Comparison of ENCODE assay signal across 11 mouse cellular contexts in the genomic region with DNA sequence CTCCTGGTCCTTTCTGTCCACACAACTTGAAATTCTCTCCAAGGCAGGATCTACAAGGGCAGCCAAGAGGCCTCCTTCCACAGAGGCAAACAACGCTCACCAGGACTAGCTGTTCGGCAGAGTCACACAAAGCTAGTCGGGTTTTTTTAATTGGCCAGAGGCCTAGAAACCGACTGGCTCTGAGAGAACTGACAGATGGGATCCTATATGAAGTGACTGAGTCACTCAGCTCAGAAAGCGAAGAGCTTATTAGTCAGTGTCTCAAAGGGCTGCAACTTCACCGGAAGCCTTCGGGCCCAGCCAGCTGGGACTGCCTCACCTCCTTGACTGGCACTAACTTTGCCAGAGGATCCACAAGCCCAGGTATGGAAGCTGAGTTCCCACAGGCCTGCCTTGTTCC. TPM values are rescaled to one million over a fixed set of nuclear protein-coding genes. Genes with fewer than 3 reads are reported as not detected.
A peak's percentile ranks its signal among the peaks of the same experiment; 100 is the strongest.
DNase-seq lines count a peak whose midpoint lies in the region; ATAC-seq lines count a peak whose summit lies in the region.
"Had no signal": no experiment of that assay in that cellular context is flagged by ENCODE, and none has a peak within 500 bp of the region (broad histone marks: within the 10 kb centered on the region; RNA-seq: fewer than 3 reads in every experiment).

No protein-coding gene starts in this region.

- no peak overlapping the region for H3K27ac ChIP-seq in kidney, embryonic 16.5 days (ENCODE audit: low read length)
- H3K27ac ChIP-seq: heart, embryonic 15.5 days; stomach, embryonic 15.5 days had no signal

- H3K9ac ChIP-seq in kidney, embryonic 16.5 days (replicated peaks; ENCODE audit: low read length) = no peak overlapping the region
- H3K9ac ChIP-seq: heart, embryonic 15.5 days; stomach, embryonic 15.5 days had no signal

- H3K36me3 ChIP-seq in kidney, embryonic 16.5 days (ENCODE audit: insufficient read depth, low read length) = no peaks in the 10 kb centered on the region
- H3K36me3 ChIP-seq: G1E; heart, embryonic 15.5 days; stomach, embryonic 15.5 days had no signal

- no peak for ATAC-seq in kidney, embryonic 16.5 days (ENCODE audit: low FRiP score, low TSS enrichment)

- H3K4me2 ChIP-seq in kidney, embryonic 16.5 days (replicated peaks; ENCODE audit: low read depth, low read length) = no peak overlapping the region
- H3K4me2 ChIP-seq: heart, embryonic 15.5 days; stomach, embryonic 15.5 days had no signal

- H3K4me1 ChIP-seq in kidney, embryonic 16.5 days (ENCODE audit: insufficient read depth, low read length) = no peaks in the 10 kb centered on the region
- H3K4me1 ChIP-seq: stomach, embryonic 15.5 days had no signal

- H3K9me3 ChIP-seq in kidney, embryonic 16.5 days (ENCODE audit: low read length) = no peaks in the 10 kb centered on the region
- H3K9me3 ChIP-seq: G1E; heart, embryonic 15.5 days; stomach, embryonic 15.5 days had no signal

- H3K27me3 ChIP-seq in kidney, embryonic 16.5 days (ENCODE audit: insufficient read depth, low read length) = no peaks in the 10 kb centered on the region
- H3K27me3 ChIP-seq: heart, embryonic 15.5 days; stomach, embryonic 15.5 days had no signal

- H3K4me3 ChIP-seq in kidney, embryonic 16.5 days (ENCODE audit: low read length) = no peak overlapping the region
- H3K4me3 ChIP-seq: heart, embryonic 15.5 days; stomach, embryonic 15.5 days had no signal

- DNase-seq in kidney, postnatal 4 days = peak; percentile 20 to 24
- no peak for DNase-seq in kidney, adult 9 months
- DNase-seq in cerebellum, adult 18-20 months = peak; percentile 73 to 81
- peak; percentile 71 for DNase-seq in layer of hippocampus, adult 9-10 months (ENCODE audit: low spot score)
- DNase-seq in right cerebral cortex, postnatal 10 days (ENCODE audit: low spot score in 2 of 2) = peak; percentile 55 to 79
- no peak for DNase-seq in testis, postnatal 10 days (ENCODE audit: low spot score)
- DNase-seq in embryo, embryonic 11 days = no peak

- 70% methylated on average over 7 of the region's 7 CpGs for WGBS in kidney, embryonic 16.5 days

RNA-seq across cellular contexts. Expression of gene Rapgef1, which starts 55.5 kb away (rescaled TPM):
- polyA plus RNA-seq in kidney, embryonic 16.5 days (2015; fragmentation: Nextera tagmentation; extraction: Ambion mirVana) = 13.3 and 13.6 TPM in 2 replicates

Comparison
In these comparisons a context has a peak if more than half of its experiments do, and no peak if none do; other contexts are left out.
1. DNase-seq: peak in kidney, postnatal 4 days (2 of 2), cerebellum, adult 18-20 months (2 of 2), layer of hippocampus, adult 9-10 months (single experiment) and right cerebral cortex, postnatal 10 days (2 of 2); none in kidney, adult 9 months (single experiment), testis, postnatal 10 days (single experiment) and embryo, embryonic 11 days (single experiment).